Mouse (Mus musculus): Measurements from ENCODE around the gene Fbln2. TPM values are rescaled to one million over a fixed set of nuclear protein-coding genes. Genes with fewer than 3 reads are reported as not detected.

Gene Fbln2
- polyA plus RNA-seq, 1 experiment from 2014 or later, result 200 TPM

DNA sequence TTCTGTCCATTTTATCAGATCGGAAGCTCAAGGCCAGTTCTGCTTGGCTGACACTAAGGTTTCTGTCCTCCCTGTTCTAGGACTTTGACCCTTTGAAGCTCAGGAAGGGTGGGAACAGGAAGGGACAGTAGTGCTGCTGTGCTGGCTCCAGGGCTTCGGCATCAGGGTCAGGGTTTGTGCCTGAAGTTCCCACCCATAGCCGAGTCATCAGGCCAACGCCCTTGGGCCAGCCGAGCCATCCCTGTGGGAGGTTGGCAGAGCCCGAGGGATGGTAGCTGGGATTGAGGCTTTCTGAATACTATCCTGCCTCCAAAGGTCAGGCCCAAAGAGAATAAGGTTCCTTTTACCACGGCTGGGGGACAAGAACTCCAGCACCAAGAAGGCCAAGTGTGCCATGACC is 70.8 kb downstream of the Fbln2 start:
- Histone ChIP-seq H3K4me1 (peaks cover 13% of the 10 kb centered on the region), H3K27ac (no peak overlapping the region), H3K36me3 (no peaks in the 10 kb centered on the region), H3K4me3 (no peak overlapping the region), H3K9me3 (no peaks in the 10 kb centered on the region), H3K9ac (no peak overlapping the region), H3K4me2 (replicated peaks) (no peak overlapping the region), H3K27me3 (peaks cover 61% of the 10 kb centered on the region)
- 66% methylated on average over 7 of the region's 7 CpGs for WGBS
- no peak for ATAC-seq (ENCODE audit: insufficient number of reproducible peaks, insufficient read depth, low FRiP score, low TSS enrichment)

DNA sequence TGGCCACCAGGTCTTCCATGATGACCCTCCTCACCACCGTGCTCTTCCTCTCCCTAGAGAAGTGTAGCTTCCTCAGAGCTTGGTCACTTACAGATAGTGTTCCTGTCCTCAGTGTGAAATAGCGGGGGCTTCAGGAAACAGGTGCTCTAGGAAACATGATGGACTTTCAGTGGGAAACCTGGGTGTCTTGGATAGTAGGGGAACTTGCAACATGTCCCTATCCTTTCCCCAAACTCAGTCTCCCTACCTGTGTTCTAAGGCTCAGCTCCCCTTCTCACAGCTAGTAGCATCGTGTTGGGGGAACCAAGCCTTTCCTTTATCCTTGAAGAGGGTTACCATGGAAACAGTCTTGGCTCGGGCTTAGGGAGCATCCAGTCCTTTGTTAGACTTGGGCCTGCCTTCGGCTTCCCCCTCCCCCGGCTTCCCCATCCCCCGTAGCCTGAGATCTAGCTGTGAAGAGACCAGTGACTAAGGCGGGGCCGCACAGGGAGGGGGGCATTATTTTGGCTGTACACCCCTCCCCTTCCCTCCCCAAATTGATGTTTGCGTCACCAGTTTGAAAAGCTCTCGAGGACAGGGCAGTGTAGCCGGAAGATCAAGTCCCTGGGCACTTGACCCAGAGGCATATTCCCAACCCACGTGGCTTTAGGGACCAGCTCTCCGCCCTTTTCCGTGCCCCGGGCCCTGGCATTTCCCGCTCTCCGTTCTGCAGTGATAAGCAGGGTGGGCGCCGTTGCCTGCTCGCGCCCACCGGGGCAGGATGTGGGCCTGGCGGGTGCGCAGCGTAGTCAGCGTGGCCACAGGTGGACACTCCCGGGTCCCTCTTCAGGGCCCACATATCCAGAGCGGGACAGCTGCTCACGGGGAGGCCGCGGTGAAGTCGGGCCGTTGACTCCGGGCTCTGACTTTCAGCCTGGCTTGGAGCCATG is 72.5 kb downstream of the Fbln2 start:
- H3K36me3 ChIP-seq, result no peaks in the 10 kb centered on the region
- H3K27me3 ChIP-seq, result peaks cover 78% of the 10 kb centered on the region
- 5% methylated on average over 35 of the region's 35 CpGs for WGBS
- peaks cover 13% of the 10 kb centered on the region for H3K4me1 ChIP-seq
- peak overlapping the region; percentile 12; the same call in 1 of the 2 replicates for H3K9ac ChIP-seq
- no peak overlapping the region for H3K27ac ChIP-seq
- H3K4me3 ChIP-seq, result peak overlapping the region; percentile 29
- ATAC-seq (ENCODE audit: insufficient number of reproducible peaks, insufficient read depth, low FRiP score, low TSS enrichment), result no peak
- H3K4me2 ChIP-seq (replicated peaks), result peak overlapping the region; percentile 56
- H3K9me3 ChIP-seq, result no peaks in the 10 kb centered on the region

DNA sequence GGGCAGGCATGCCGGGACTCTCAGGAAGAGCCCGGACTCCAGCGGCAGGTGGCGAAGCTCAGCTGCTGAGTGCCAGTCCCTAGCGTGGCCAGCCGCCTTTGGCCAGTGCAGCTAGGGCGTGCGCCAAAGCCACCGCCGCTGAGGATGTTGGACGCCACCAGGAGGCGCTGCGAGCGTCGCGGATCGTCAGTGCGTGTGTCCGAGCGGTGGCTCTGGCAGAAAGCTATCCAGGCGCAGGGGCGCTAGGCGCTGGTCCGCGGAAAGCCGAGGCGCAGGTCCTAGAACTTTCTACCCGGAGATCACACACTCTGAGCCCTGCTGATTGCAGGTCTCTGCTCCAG is 73.2 kb downstream of the Fbln2 start:
- Histone ChIP-seq H3K9ac (peak overlapping the region; percentile 12; the same call in 1 of the 2 replicates), H3K4me1 (peaks cover 13% of the 10 kb centered on the region), H3K9me3 (no peaks in the 10 kb centered on the region), H3K27ac (no peak overlapping the region), H3K27me3 (peaks cover 79% of the 10 kb centered on the region), H3K4me2 (replicated peaks) (peak overlapping the region; percentile 56), H3K4me3 (peak overlapping the region; percentile 29), H3K36me3 (no peaks in the 10 kb centered on the region)
- ATAC-seq (ENCODE audit: insufficient number of reproducible peaks, insufficient read depth, low FRiP score, low TSS enrichment), result peak; percentile 37; the same call in 1 of the 2 replicates
- 1% methylated on average over 28 of the region's 28 CpGs for WGBS

DNA sequence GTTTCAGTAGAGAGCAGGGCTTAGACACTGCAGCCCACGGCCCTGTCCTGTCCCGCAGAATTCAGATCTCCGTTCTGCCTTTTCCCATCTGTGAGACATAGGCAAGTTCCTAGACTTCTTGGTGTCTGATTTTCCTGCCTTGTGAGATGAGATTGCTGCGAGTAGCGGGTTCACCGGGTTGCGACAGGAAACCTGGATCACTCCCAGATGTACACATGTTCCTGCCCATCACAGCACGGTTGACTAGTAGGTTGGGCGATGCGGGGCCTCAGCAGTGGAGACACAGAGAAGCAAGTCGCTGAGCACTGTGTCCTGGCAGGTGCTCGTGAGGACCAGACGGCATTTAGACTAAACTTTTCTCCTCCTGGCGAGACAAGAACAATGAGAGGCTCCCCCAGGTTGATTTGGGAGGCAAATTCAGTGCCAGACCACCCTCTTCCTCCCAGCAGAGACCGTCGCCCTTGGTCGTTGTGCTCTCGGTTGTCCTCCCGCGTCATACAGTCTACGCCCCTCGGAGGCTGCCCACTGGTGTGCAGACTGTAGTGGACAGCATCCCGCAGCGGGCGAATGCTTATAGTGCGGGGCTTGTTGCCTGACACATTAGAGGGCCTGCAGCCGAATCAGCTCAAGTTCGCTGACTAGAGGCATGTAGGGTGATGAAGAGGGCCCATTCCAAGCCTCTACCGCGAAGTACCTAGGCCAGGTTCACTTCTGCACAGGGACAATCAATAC is 73.7 kb downstream of the Fbln2 start:
- H3K27ac ChIP-seq, result no peak overlapping the region
- H3K4me3 ChIP-seq, result peak overlapping the region; percentile 29
- 29% methylated on average over 30 of the region's 30 CpGs for WGBS
- peaks cover 79% of the 10 kb centered on the region for H3K27me3 ChIP-seq
- no peaks in the 10 kb centered on the region for H3K9me3 ChIP-seq
- H3K4me1 ChIP-seq, result peaks cover 13% of the 10 kb centered on the region
- ATAC-seq (ENCODE audit: insufficient number of reproducible peaks, insufficient read depth, low FRiP score, low TSS enrichment), result 0 out of 2 replicates have a peak, but pooled peaks have one; percentile 7
- H3K9ac ChIP-seq, result no peak overlapping the region
- H3K36me3 ChIP-seq, result no peaks in the 10 kb centered on the region
- H3K4me2 ChIP-seq (replicated peaks), result peak overlapping the region; percentile 56

DNA sequence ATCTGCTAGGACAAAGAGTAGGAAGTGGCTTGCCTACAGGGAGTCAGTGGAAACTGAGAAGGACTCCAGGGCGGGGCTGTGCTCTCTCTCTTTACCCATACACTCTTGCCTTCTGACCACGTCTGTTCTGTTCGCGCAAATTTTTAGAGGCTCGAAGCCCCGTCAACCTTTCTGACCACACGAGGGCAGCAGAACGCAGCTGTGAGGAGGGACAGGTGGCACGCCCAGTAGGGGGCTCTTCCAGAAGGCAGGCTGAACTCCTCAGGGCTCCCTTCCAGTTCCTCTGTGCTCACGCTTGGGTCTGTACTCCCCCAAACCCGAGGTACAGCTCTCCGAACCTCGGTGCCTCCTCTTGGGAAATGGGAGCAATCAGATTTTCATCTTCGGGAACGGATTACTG is 74.4 kb downstream of the Fbln2 start:
- Histone ChIP-seq H3K4me1 (peaks cover 13% of the 10 kb centered on the region), H3K27me3 (peaks cover 79% of the 10 kb centered on the region), H3K9me3 (no peaks in the 10 kb centered on the region), H3K9ac (no peak overlapping the region), H3K27ac (no peak overlapping the region), H3K4me3 (no peak overlapping the region), H3K4me2 (replicated peaks) (no peak overlapping the region), H3K36me3 (no peaks in the 10 kb centered on the region)
- 3% methylated on average over 15 of the region's 15 CpGs for WGBS
- no peak for ATAC-seq (ENCODE audit: insufficient number of reproducible peaks, insufficient read depth, low FRiP score, low TSS enrichment)

DNA sequence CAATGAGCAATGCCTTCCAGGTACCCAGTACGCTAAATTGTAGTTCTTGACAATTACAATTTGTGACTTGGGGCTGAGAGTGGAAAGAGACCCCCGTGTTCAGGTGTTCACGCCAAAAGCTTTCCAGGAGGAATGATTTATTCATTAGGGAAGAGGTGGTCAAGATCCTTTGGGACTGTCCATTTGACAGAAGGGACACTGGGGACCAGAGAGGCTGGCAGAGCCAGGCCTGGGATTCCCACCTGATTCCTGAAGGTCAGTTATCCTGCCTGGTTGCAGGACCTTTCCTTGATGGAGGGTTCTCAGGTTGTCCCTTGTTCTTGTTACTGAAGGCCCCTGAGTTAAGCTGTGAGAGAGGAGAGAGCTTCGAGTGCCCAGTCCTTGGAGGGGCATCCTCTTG is 74.9 kb downstream of the Fbln2 start:
- ATAC-seq (ENCODE audit: insufficient number of reproducible peaks, insufficient read depth, low FRiP score, low TSS enrichment), result no peak
- Histone ChIP-seq H3K4me1 (peaks cover 13% of the 10 kb centered on the region), H3K27ac (no peak overlapping the region), H3K36me3 (no peaks in the 10 kb centered on the region), H3K27me3 (peaks cover 78% of the 10 kb centered on the region), H3K4me3 (no peak overlapping the region), H3K9me3 (no peaks in the 10 kb centered on the region), H3K4me2 (replicated peaks) (no peak overlapping the region), H3K9ac (no peak overlapping the region)
- WGBS, result 64% methylated on average over 4 of the region's 4 CpGs

GRCm38 (mm10) chr6:91287636-91288035 is 75.4 kb downstream of the Fbln2 start:
- Histone ChIP-seq H3K27me3 (peaks cover 74% of the 10 kb centered on the region), H3K9ac (no peak overlapping the region), H3K36me3 (no peaks in the 10 kb centered on the region), H3K4me1 (peaks cover 13% of the 10 kb centered on the region), H3K27ac (no peak overlapping the region), H3K9me3 (no peaks in the 10 kb centered on the region), H3K4me2 (replicated peaks) (no peak overlapping the region), H3K4me3 (no peak overlapping the region)
- ATAC-seq (ENCODE audit: insufficient number of reproducible peaks, insufficient read depth, low FRiP score, low TSS enrichment), result no peak
- WGBS, result 65% methylated on average over 6 of the region's 6 CpGs

- H3K27me3 ChIP-seq, result peaks cover 67% of the 10 kb centered on the region
- no peak for ATAC-seq (ENCODE audit: insufficient number of reproducible peaks, insufficient read depth, low FRiP score, low TSS enrichment)
- WGBS, result 37% methylated on average over 3 of the region's 3 CpGs
- H3K9ac ChIP-seq, result no peak overlapping the region
- H3K4me3 ChIP-seq, result no peak overlapping the region
- H3K4me2 ChIP-seq (replicated peaks), result no peak overlapping the region
- H3K27ac ChIP-seq, result no peak overlapping the region
- H3K9me3 ChIP-seq, result no peaks in the 10 kb centered on the region
- H3K4me1 ChIP-seq, result peaks cover 13% of the 10 kb centered on the region
- no peaks in the 10 kb centered on the region for H3K36me3 ChIP-seq
These were observed 76.1 kb downstream of the Fbln2 start for GRCm38 (mm10) chr6:91288251-91288785.

DNA sequence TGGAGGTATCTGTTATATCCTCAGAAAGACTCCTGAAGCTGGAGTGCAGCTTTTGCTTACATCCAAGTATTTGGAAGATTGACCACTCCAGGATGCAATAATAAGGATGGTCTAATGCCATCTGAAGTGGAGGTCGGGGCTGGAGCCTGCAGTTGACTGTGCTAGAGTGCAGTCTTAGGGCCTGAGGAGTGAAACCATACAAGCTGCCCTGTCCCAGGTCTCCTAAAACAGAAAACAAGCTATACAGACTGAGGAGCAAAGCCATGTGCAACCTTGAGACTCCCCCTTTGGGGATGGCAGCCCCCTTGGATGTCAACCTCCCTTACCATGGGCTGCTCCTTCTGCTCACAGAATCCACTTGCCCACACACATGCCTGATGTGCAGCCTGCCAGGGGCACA is 76.7 kb downstream of the Fbln2 start:
- WGBS, result 57% methylated on average over 1 of the region's 1 CpGs
- no peak overlapping the region for H3K27ac ChIP-seq
- peaks cover 60% of the 10 kb centered on the region for H3K27me3 ChIP-seq
- no peak overlapping the region for H3K9ac ChIP-seq
- peaks cover 13% of the 10 kb centered on the region for H3K4me1 ChIP-seq
- no peak for ATAC-seq (ENCODE audit: insufficient number of reproducible peaks, insufficient read depth, low FRiP score, low TSS enrichment)
- no peak overlapping the region for H3K4me3 ChIP-seq
- no peak overlapping the region for H3K4me2 ChIP-seq (replicated peaks)
- H3K36me3 ChIP-seq, result no peaks in the 10 kb centered on the region
- H3K9me3 ChIP-seq, result no peaks in the 10 kb centered on the region

- Histone ChIP-seq H3K9ac (no peak overlapping the region), H3K4me2 (replicated peaks) (no peak overlapping the region), H3K4me3 (no peak overlapping the region), H3K27ac (no peak overlapping the region), H3K9me3 (no peaks in the 10 kb centered on the region), H3K27me3 (peaks cover 44% of the 10 kb centered on the region), H3K4me1 (peaks cover under 1% of the 10 kb centered on the region; the same call in 1 of the 2 replicates), H3K36me3 (no peaks in the 10 kb centered on the region)
- WGBS, result 81% methylated on average over 10 of the region's 10 CpGs
- ATAC-seq (ENCODE audit: insufficient number of reproducible peaks, insufficient read depth, low FRiP score, low TSS enrichment), result no peak
These were observed 78.7 kb downstream of the Fbln2 start for GRCm38 (mm10) chr6:91290937-91291336.

GRCm38 (mm10) chr6:91295431-91295830 is 83.2 kb downstream of the Fbln2 start:
- no peak overlapping the region for H3K4me2 ChIP-seq (replicated peaks)
- no peaks in the 10 kb centered on the region for H3K9me3 ChIP-seq
- H3K36me3 ChIP-seq, result no peaks in the 10 kb centered on the region
- peaks cover 3% of the 10 kb centered on the region; the same call in 1 of the 2 replicates for H3K4me1 ChIP-seq
- no peak overlapping the region for H3K9ac ChIP-seq
- ATAC-seq (ENCODE audit: insufficient number of reproducible peaks, insufficient read depth, low FRiP score, low TSS enrichment), result no peak
- 75% methylated on average over 4 of the region's 4 CpGs for WGBS
- H3K27ac ChIP-seq, result no peak overlapping the region
- peaks cover 6% of the 10 kb centered on the region; the same call in 1 of the 2 replicates for H3K27me3 ChIP-seq
- no peak overlapping the region for H3K4me3 ChIP-seq
